Mouse (Mus musculus) heart, embryonic 12.5 days (tissue): ENCODE measurements around the gene Atp1b3. TPM values are rescaled to one million over a fixed set of nuclear protein-coding genes. Genes with fewer than 3 reads are reported as not detected.

Experiments used
- polyA plus RNA-seq: library from polyadenylated mRNA; unstranded; fragments of >200 nt; fragmentation: Nextera tagmentation; extraction: Ambion mirVana; gene quantifications from 2 replicates; pipeline ENCODE4 v1.2.1, GENCODE M21; 2016

Atp1b3 gene
- polyA plus RNA-seq, 1 experiment from 2014 or later: 164 TPM

Other genes starting within 250 kb of the Atp1b3 start
- 5.7 and 6.1 TPM in 2 replicates for gene Gk5, start 245.1 kb downstream of the Atp1b3 start, polyA plus RNA-seq
- 44.2 and 46.9 TPM in 2 replicates for gene Tfdp2, start 168.2 kb downstream of the Atp1b3 start, polyA plus RNA-seq
- gene Rnf7, start 114.2 kb upstream of the Atp1b3 start, polyA plus RNA-seq: 235 and 244 TPM in 2 replicates
- not detected in 2 replicates for gene Gm28729, start 160.8 kb upstream of the Atp1b3 start, polyA plus RNA-seq